28 mouse cellular contexts compared by ENCODE assay signal in genomic region chr4:125002978-125003377, GRCm38 (mm10). TPM values are rescaled to one million over a fixed set of nuclear protein-coding genes. Genes with fewer than 3 reads are reported as not detected.
"Had no signal": no experiment of that assay in that cellular context is flagged by ENCODE, and none has a peak within 500 bp of the region (broad histone marks: within the 10 kb centered on the region; RNA-seq: fewer than 3 reads in every experiment).

No protein-coding gene starts in this region.

- H3K4me3 ChIP-seq: heart, adult 2 months; heart, embryonic 13.5 days; heart, embryonic 15.5 days; hindbrain, embryonic 10.5 days; hindbrain, embryonic 12.5 days; kidney, embryonic 15.5 days; limb, embryonic 13.5 days; limb, embryonic 15.5 days; liver, embryonic 13.5 days had no signal

- DNase-seq: gastrocnemius, postnatal 14 days; gastrocnemius, postnatal 36 days; heart, adult 11 months; heart, adult 2 months; heart, postnatal 14 days; heart, postnatal 4 days; kidney, adult 11 months; kidney, adult 2 months; kidney, adult 9 months; kidney, postnatal 14 days; kidney, postnatal 36 days; layer of hippocampus, adult 9-11 months; layer of hippocampus, postnatal 36 days; left cerebral cortex, postnatal 4 days; liver, embryonic 13.5 days had no signal

- ATAC-seq: hindbrain, embryonic 16.5 days; inflammation-experienced regulatory T-cells, adult 6 months had no signal

- H3K4me1 ChIP-seq: heart, embryonic 13.5 days; heart, embryonic 15.5 days; limb, embryonic 13.5 days; limb, embryonic 15.5 days had no signal

- H3K27ac ChIP-seq: heart, adult 2 months; heart, embryonic 13.5 days; heart, embryonic 15.5 days; hindbrain, embryonic 10.5 days; hindbrain, embryonic 12.5 days; hindbrain, embryonic 14.5 days; kidney, embryonic 15.5 days; kidney, postnatal 0 days; limb, embryonic 13.5 days; limb, embryonic 15.5 days; liver, embryonic 13.5 days had no signal

- H3K9ac ChIP-seq: heart, embryonic 13.5 days; heart, embryonic 15.5 days; hindbrain, embryonic 12.5 days; hindbrain, embryonic 14.5 days; kidney, embryonic 15.5 days; limb, embryonic 13.5 days; limb, embryonic 15.5 days; liver, embryonic 13.5 days had no signal

- H3K36me3 ChIP-seq: heart, embryonic 13.5 days; heart, embryonic 15.5 days; hindbrain, embryonic 10.5 days; hindbrain, embryonic 12.5 days; kidney, embryonic 15.5 days; limb, embryonic 13.5 days; limb, embryonic 15.5 days; liver, embryonic 13.5 days had no signal

- H3K4me2 ChIP-seq: heart, embryonic 11.5 days; heart, embryonic 13.5 days; heart, embryonic 15.5 days; hindbrain, embryonic 12.5 days; hindbrain, embryonic 14.5 days; kidney, embryonic 15.5 days; limb, embryonic 13.5 days; limb, embryonic 15.5 days; liver, embryonic 11.5 days; liver, embryonic 13.5 days had no signal

- H3K9me3 ChIP-seq: heart, embryonic 13.5 days; heart, embryonic 15.5 days; hindbrain, embryonic 10.5 days; hindbrain, embryonic 12.5 days; kidney, embryonic 15.5 days; limb, embryonic 13.5 days; limb, embryonic 15.5 days; liver, embryonic 13.5 days had no signal

RNA-seq across cellular contexts. Expression of gene Rspo1, which starts 16.7 kb away (rescaled TPM):
- polyA plus RNA-seq: inflammation-experienced regulatory T-cells, adult 6 months had no signal
